Mouse (Mus musculus) Muller cell, postnatal 12 days (primary cell): ENCODE results near the gene Fam69a.
"Not testable (repeated sequence)": the region's sequence is repeated elsewhere in the genome, so short reads cannot be mapped to it uniquely, and the experiment has no call there.

Source experiments
- DNase-seq: peaks from one replicate; pipeline ENCODE4 v3.0.0-alpha.2; 2015; ENCODE audit errors: inconsistent ontology term

Gene Fam69a

DNA sequence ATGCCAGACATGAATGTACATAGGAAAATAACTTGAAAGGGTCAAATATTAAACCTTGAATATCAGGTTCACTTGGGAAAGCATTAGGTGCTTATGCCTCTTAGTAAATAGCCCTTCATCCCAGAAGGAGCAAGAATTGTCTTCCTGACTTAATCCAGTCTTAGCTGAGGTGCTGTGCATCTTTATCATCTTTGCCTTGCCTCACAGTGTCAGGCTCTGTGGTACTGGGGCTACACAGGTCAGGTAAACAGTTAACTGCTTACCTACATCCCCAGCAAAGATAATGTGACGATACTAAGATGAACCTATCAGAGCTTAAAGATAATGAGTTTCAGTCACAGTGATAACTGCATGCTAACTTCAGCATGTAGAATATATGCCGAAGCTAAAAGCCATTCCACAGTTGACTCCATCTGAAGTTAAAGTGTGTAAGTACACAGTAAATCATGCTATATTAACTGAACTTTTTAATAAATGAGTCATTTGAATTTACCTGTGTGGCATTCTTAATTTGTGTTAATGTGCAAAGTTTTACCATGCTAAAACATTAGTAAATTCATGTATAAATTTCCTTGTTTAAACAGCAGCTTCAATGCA lies 78.3 kb downstream of the Fam69a start:
- no peak for DNase-seq

DNA sequence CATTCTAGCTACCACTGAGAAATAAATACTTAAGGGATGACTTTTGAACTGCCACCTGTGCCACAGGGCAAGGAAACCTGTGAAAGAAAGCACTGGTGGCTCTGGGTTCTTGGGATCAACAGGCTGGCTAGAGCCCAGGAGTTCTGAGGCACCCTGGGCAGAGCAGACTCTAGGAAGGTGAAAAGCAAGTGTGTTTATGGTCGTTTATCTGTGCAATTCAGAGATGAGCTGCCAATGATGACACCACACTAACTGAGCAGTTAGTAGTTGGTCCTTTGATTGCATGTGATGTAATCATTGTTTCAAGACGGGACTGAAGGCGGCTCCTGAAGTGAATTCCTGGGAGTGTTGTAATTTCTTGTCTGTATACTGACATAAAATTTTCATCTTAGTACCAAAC lies 82.6 kb downstream of the Fam69a start:
- no peak for DNase-seq

GRCm38 (mm10) chr5:107901014-107901615 lies 85.8 kb downstream of the Fam69a start:
- no peak for DNase-seq

DNA sequence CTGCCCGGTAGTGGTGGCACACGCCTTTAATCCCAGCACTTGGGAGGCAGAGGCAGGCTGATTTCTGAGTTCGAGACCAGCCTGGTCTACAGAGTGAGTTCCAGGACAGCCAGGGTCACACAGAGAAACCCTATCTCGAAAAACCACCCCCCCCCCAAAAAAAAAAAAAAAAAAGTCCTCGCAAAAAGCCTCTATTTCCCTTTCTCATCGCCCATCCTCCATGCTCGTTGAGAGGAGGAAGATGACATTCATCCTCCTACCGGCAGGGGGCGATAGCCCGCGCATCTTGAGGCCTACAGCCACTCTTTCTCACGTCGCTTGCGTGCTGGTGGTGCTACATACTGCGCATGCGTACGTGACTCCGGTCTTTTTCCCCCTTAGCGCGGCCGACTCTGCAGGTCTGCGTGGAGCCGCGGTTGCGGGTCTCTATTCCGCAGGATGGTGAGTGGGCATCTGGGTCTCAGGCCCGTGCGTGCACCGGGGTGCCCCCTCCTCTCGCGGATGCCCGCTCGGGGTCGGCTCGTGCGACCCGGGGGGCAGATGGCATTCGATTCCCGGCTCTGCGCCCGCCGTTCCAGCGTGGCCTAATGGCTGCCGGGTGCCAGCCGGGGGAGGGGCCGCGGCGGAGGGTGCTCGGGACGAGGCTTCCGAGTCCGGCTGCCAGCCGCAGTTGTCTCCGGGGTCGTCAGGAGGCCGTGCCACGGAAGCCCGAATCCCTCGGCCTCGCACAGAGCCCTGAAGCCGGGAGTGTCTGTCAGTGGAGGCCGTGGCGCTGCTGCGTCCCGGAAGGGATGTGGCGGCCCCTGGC lies 86.5 kb downstream of the Fam69a start, which contains the start of gene Rpl5:
TSS of gene Rpl5 (plus strand) at position 297 of the 808 bp plus-strand sequence.
- DNase-seq: peak; percentile 91

GRCm38 (mm10) chr5:107896265-107896664 lies 90.6 kb downstream of the Fam69a start:
- no peak for DNase-seq

DNA sequence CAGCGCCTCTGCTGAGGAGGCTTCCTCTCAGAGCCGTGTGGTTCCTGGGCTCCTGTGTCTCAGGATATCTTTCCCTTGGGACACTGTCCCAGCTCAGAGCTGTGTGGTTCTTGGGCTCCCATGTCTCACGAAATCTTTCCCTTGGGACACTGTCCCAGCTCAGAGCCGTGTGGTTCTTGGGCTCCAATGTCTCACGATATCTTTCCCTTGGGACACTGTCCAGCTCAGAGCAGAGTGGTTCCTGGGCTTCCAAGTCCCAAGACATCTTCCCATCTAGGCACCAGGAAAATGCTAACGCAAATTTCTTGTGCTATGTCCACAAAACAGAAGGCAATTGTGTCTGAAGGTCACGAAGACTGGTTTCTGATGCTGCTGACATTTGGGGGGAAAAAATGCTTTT lies 92.2 kb downstream of the Fam69a start:
- no peak for DNase-seq

- DNase-seq: not testable (repeated sequence)
Measured at GRCm38 (mm10) chr5:107891515-107891914, 95.4 kb downstream of the Fam69a start.

DNA sequence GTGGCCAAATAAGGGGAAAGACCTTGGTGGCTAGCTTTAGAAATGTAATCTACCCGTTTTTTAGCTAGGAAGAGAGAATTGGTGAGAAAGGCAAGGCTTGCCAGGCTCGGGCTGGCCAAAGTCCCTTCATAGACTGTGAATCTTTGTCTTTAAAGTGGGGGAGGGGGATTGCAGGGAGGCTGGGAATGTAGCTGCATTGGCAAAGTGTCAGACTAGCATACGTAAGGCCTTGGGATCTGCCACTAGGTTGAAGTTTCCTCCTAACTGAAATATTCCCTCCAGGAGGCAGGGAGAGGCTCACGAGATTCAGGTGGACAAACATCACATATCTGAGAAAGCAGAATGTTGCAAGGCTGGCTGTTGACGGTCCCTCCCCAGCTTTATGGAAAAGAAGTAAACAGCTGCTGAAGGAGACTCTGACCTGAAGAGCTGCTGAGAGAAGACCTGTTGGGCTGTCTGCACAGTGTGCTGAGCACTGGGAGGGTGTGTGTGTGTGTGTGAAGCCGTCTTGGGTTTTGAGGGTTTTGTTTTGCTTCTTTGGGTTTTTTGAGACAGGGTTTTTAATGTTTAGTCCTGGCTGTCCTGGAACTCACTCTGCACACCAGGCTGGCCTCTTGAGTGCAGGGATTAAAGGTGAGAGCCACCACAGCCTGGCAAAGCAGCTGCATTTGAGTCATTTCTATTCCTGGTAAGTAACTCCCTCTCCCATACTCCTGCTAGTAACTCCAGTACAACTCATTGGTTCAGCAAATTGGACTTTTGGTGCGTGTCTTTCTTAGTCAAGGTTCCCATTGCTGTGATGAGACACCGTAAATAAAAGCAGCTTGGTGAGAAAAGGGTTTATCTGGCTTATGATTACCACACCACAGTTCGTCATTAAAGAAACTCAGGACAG lies 96.6 kb downstream of the Fam69a start:
- DNase-seq: peak; percentile 61

DNA sequence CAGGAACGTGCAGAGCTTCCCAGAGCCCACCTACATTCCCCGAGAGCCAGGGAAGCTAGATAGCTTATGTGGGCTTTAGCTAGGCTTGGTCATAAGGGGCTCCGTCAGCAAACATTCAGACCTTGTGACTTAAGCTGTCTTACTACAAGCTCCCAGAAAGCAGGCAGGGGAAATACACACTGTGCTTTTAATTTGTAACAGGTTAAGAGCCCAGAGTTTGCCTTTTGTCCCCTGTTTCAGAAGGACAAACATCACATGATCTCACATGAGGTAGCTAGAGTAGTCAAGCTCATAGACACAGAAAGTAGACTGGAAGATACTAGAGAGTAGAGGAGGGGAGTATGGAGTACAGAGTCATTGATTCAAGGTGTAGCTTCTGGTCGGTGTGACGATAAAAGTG lies 106.2 kb downstream of the Fam69a start:
- DNase-seq: no peak

- no peak for DNase-seq
Measured at GRCm38 (mm10) chr5:107877053-107877452, 109.8 kb downstream of the Fam69a start.

DNA sequence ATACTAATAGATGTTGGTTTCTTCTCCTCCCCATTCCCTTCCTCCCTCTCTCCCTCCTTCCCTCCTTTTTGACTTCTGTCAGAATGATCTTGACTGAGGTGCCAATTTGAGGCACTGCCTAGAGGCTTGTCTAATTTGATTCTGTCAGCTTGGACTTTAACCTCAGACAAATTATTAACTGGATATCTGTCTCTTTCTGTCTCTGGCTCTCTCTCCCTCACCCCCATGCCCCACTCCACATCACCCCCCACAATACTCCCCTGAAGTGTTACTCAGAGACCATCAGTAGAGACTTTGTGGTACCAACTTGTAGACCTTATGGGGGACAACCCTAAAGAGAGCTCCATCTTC lies 111.6 kb downstream of the Fam69a start:
- no peak for DNase-seq

GRCm38 (mm10) chr5:107874561-107875260 lies 112.2 kb downstream of the Fam69a start, which contains the start of gene Evi5:
TSS of gene Evi5 (minus strand) at chr5:107875107.
- no peak for DNase-seq

- no peak for DNase-seq
Measured at GRCm38 (mm10) chr5:107873886-107874302, 113.0 kb downstream of the Fam69a start.

GRCm38 (mm10) chr5:107873330-107873729 lies 113.6 kb downstream of the Fam69a start:
- no peak for DNase-seq

GRCm38 (mm10) chr5:107869701-107870100 lies 117.2 kb downstream of the Fam69a start:
- DNase-seq: no peak

GRCm38 (mm10) chr5:107868905-107869424 lies 117.9 kb downstream of the Fam69a start:
- peak; percentile 98 for DNase-seq

DNA sequence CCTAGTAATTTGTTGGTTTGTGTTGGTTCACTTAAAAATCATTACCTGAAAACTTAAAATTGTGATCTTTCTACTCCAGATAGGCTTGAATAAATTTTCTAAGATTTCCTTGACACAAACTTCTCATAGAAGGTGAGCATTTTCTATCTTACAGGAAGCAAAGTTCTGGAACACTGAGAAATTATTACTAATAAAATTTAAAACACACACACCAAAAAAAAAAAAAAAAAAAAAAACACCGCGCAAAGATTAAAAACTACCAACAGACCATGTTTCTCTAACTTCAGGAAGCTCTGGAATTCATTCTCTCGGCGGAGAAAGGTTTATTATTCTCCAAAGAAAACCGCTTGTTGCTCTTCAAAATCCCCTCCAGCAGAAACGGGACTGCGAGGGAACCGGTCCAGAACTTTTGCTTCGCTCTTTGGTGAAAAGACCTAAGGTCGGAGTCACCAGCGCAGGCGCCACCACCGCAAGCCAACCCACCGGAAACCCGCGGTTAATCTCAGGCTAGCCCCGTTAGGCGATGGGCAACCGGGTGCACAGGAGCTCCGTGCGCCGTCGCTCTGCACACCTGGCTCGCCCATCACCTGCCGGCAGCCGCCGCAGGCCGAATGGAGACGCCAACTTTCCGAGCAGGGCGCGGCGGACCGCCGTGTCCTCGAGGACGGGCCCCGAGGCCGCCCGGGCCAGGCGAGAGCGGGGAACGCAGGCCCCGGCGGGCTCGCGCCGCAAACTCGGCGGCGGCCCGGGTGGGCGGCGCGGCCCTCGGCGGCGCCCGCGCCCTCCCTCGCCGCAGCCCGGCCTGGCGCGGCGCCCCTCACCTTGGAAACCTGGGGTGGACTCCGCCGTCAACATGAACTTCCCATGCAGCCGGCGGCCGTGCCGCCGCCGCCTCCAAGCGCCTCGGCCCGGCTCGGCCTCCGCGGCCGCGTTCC lies 118.6 kb downstream of the Fam69a start:
- DNase-seq: peak; percentile 81

DNA sequence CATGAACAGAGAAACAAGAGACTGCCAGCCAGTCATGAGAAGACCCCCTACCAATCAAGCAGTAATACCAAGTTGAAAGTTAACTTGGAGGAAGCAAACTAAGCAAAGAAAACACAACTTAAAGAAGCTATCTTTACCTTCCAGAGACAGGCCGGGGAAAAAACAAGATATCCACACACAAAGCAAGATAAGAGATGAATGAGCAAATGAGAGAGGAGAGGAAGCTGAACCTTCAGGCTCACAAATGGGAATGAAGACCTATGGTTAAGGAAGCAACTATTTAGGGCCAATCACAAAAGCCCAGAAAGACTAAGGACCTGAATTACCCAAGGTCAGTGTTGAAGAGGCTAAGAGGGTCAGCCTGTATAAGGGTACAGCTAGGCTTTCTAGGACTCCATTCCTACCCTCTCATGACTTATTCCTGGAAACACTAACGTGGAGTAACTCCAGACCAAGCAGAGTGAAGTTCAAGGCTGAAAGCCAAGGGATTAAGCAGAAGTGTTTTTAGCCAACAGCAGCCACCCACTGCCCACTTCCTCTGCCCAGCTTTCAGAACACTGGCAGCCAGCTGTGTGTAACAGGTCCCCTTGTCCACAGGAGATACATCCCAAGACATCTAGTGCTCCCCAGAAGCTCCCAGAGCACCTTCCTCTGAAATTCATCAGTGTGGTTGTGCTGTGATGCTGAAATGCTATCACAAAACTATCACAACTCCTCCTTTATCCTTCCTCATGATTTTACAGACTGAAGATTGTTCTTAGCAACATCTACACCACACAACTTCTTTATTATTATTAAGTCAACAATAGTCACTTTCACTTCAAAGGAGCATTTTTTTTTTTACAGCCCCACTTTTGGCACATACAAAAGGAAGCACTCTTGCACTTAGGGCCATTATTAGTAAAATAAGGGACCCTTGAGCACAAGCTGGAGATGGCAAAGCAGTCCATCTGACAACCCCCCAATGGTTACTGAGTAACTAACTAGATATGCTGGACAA lies 120.5 kb downstream of the Fam69a start:
- no peak for DNase-seq

GRCm38 (mm10) chr5:107863971-107864370 lies 122.9 kb downstream of the Fam69a start:
- DNase-seq: no peak
